In genomic region chr15:85654791-85655190, GRCm38 (mm10) we compare ENCODE assay signal across 8 mouse cellular contexts.
DNase-seq lines count a peak whose midpoint lies in the region; ATAC-seq lines count a peak whose summit lies in the region.

No protein-coding gene starts in this region.

- no peaks in the 10 kb centered on the region for H3K9me3 ChIP-seq in heart, embryonic 16.5 days (replicated peaks; ENCODE audit: control insufficient read depth, low read length)
- H3K9me3 ChIP-seq in heart, embryonic 12.5 days (replicated peaks) = no peaks in the 10 kb centered on the region
- H3K9me3 ChIP-seq in midbrain, embryonic 13.5 days = no peaks in the 10 kb centered on the region
- H3K9me3 ChIP-seq in midbrain, embryonic 10.5 days (replicated peaks) = no peaks in the 10 kb centered on the region
- no peaks in the 10 kb centered on the region for H3K9me3 ChIP-seq in hindbrain, embryonic 15.5 days
- no peaks in the 10 kb centered on the region for H3K9me3 ChIP-seq in stomach, embryonic 15.5 days

- H3K36me3 ChIP-seq in heart, embryonic 16.5 days (ENCODE audit: control insufficient read depth, insufficient read depth) = no peaks in the 10 kb centered on the region
- no peaks in the 10 kb centered on the region for H3K36me3 ChIP-seq in heart, embryonic 12.5 days
- no peaks in the 10 kb centered on the region for H3K36me3 ChIP-seq in midbrain, embryonic 13.5 days
- no peaks in the 10 kb centered on the region for H3K36me3 ChIP-seq in midbrain, embryonic 10.5 days
- no peaks in the 10 kb centered on the region for H3K36me3 ChIP-seq in hindbrain, embryonic 15.5 days
- no peaks in the 10 kb centered on the region for H3K36me3 ChIP-seq in stomach, embryonic 15.5 days

- no peak overlapping the region for H3K4me3 ChIP-seq in heart, embryonic 16.5 days (ENCODE audit: low read length)
- H3K4me3 ChIP-seq in heart, embryonic 12.5 days = no peak overlapping the region
- no peak overlapping the region for H3K4me3 ChIP-seq in midbrain, embryonic 13.5 days (replicated peaks)
- H3K4me3 ChIP-seq in midbrain, embryonic 10.5 days = no peak overlapping the region
- no peak overlapping the region for H3K4me3 ChIP-seq in hindbrain, embryonic 15.5 days
- no peak overlapping the region for H3K4me3 ChIP-seq in stomach, embryonic 15.5 days (replicated peaks)

- no peak for ATAC-seq in heart, embryonic 16.5 days (replicated peaks; ENCODE audit: extremely low read depth, insufficient read depth, low FRiP score)
- no peak for ATAC-seq in heart, embryonic 12.5 days (ENCODE audit: insufficient number of reproducible peaks, low FRiP score)
- ATAC-seq in midbrain, embryonic 13.5 days = no peak
- ATAC-seq in hindbrain, embryonic 15.5 days (ENCODE audit: low FRiP score, low read depth) = no peak
- ATAC-seq in stomach, embryonic 15.5 days (ENCODE audit: insufficient read depth, low FRiP score, low read depth) = no peak

- peak overlapping the region; percentile 85; the same call in 1 of the 2 replicates for H3K4me2 ChIP-seq in heart, embryonic 16.5 days (ENCODE audit: low read depth, low read length)
- no peak overlapping the region for H3K4me2 ChIP-seq in heart, embryonic 12.5 days
- peak overlapping the region; percentile 57 for H3K4me2 ChIP-seq in midbrain, embryonic 13.5 days (replicated peaks)
- H3K4me2 ChIP-seq in hindbrain, embryonic 15.5 days = peak overlapping the region; percentile 69
- H3K4me2 ChIP-seq in stomach, embryonic 15.5 days = no peak overlapping the region

- 90% methylated on average over 3 of the region's 3 CpGs for WGBS in heart, embryonic 16.5 days
- 82% methylated on average over 3 of the region's 3 CpGs for WGBS in heart, embryonic 12.5 days
- 80% methylated on average over 3 of the region's 3 CpGs for WGBS in midbrain, embryonic 13.5 days
- 86% methylated on average over 3 of the region's 3 CpGs for WGBS in midbrain, embryonic 10.5 days
- 66% methylated on average over 3 of the region's 3 CpGs for WGBS in hindbrain, embryonic 15.5 days
- WGBS in stomach, embryonic 15.5 days = 81% methylated on average over 3 of the region's 3 CpGs

- no peak overlapping the region for H3K9ac ChIP-seq in heart, embryonic 16.5 days (ENCODE audit: low read length)
- no peak overlapping the region for H3K9ac ChIP-seq in heart, embryonic 12.5 days
- H3K9ac ChIP-seq in midbrain, embryonic 13.5 days (replicated peaks) = no peak overlapping the region
- no peak overlapping the region for H3K9ac ChIP-seq in hindbrain, embryonic 15.5 days
- H3K9ac ChIP-seq in stomach, embryonic 15.5 days = no peak overlapping the region

- DNase-seq in midbrain, embryonic 10.5 days (ENCODE audit: low spot score) = no peak
- no peak for DNase-seq in urinary bladder, adult 18-20 months (ENCODE audit: low spot score in 2 of 2)
- DNase-seq in left cerebral cortex, adult 11 months (ENCODE audit: low spot score) = no peak

- peak overlapping the region; percentile 10; the same call in 1 of the 2 replicates for H3K27ac ChIP-seq in heart, embryonic 16.5 days (ENCODE audit: low read length)
- H3K27ac ChIP-seq in heart, embryonic 12.5 days (ENCODE audit: poor library complexity, severe bottlenecking) = no peak overlapping the region
- peak overlapping the region; percentile 98 for H3K27ac ChIP-seq in midbrain, embryonic 13.5 days
- H3K27ac ChIP-seq in midbrain, embryonic 10.5 days (replicated peaks) = no peak overlapping the region
- H3K27ac ChIP-seq in hindbrain, embryonic 15.5 days (replicated peaks) = peak overlapping the region; percentile 99
- peak overlapping the region; percentile 97; the same call in 1 of the 2 replicates for H3K27ac ChIP-seq in stomach, embryonic 15.5 days

- peaks cover 20% of the 10 kb centered on the region for H3K4me1 ChIP-seq in heart, embryonic 16.5 days (ENCODE audit: control insufficient read depth, insufficient read depth, low read length)
- H3K4me1 ChIP-seq in heart, embryonic 12.5 days (replicated peaks) = peaks cover 27% of the 10 kb centered on the region
- H3K4me1 ChIP-seq in midbrain, embryonic 13.5 days (replicated peaks) = peaks cover 55% of the 10 kb centered on the region
- peaks cover 8% of the 10 kb centered on the region for H3K4me1 ChIP-seq in midbrain, embryonic 10.5 days
- peaks cover 58% of the 10 kb centered on the region for H3K4me1 ChIP-seq in hindbrain, embryonic 15.5 days (replicated peaks)
- H3K4me1 ChIP-seq in stomach, embryonic 15.5 days = peaks cover 35% of the 10 kb centered on the region

- no peaks in the 10 kb centered on the region; the same call in 1 of the 2 replicates for H3K27me3 ChIP-seq in heart, embryonic 16.5 days (ENCODE audit: control insufficient read depth, insufficient read depth, low read length)
- H3K27me3 ChIP-seq in heart, embryonic 12.5 days (replicated peaks) = peaks cover 29% of the 10 kb centered on the region
- peaks cover 86% of the 10 kb centered on the region for H3K27me3 ChIP-seq in midbrain, embryonic 13.5 days
- peaks cover 100% of the 10 kb centered on the region for H3K27me3 ChIP-seq in midbrain, embryonic 10.5 days (ENCODE audit: low read depth, poor library complexity, severe bottlenecking)
- peaks cover 13% of the 10 kb centered on the region for H3K27me3 ChIP-seq in hindbrain, embryonic 15.5 days
- no peaks in the 10 kb centered on the region for H3K27me3 ChIP-seq in stomach, embryonic 15.5 days (replicated peaks)

Comparison
In these comparisons a context has a peak if more than half of its experiments do, and no peak if none do; other contexts are left out.
1. H3K27ac ChIP-seq: peak in heart, embryonic 16.5 days (single experiment), midbrain, embryonic 13.5 days (single experiment), hindbrain, embryonic 15.5 days (single experiment) and stomach, embryonic 15.5 days (single experiment); none in heart, embryonic 12.5 days (single experiment) and midbrain, embryonic 10.5 days (single experiment).
2. H3K4me2 ChIP-seq: peak in heart, embryonic 16.5 days (single experiment), midbrain, embryonic 13.5 days (single experiment) and hindbrain, embryonic 15.5 days (single experiment); none in heart, embryonic 12.5 days (single experiment) and stomach, embryonic 15.5 days (single experiment).